Comparison of ENCODE assay signal across 10 mouse cellular contexts in the genomic region with DNA sequence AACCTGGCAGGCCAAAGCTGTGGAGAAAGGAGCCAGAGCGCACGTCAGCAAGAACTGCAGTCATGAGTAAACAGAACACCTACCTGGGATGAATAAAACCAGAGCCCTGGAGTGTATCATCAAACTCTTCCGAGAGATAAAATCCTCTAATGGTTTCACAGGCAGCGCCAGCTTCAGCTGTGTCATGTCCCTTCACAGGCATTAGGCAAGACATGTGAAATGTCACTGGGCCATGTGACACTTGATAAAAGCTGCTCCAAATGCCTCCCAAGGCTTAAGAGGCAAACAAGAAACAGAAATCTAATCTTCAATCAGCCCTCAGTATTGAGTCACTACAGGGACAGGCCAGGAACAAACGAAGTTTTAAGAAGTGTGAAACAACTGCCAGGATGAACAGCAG.
A peak's percentile ranks its signal among the peaks of the same experiment; 100 is the strongest.
DNase-seq lines count a peak whose midpoint lies in the region; ATAC-seq and TF ChIP-seq lines count a peak whose summit lies in the region.
"Had no signal": no experiment of that assay in that cellular context is flagged by ENCODE, and none has a peak within 500 bp of the region (broad histone marks: within the 10 kb centered on the region; RNA-seq: fewer than 3 reads in every experiment).

No protein-coding gene starts in this region.

- H3K36me3 ChIP-seq in G1E (replicated peaks), result peaks cover 76% of the 10 kb centered on the region
- H3K36me3 ChIP-seq in heart, embryonic 10.5 days, result no peaks in the 10 kb centered on the region
- no peaks in the 10 kb centered on the region for H3K36me3 ChIP-seq in lung, embryonic 14.5 days (ENCODE audit: insufficient read depth)
- no peaks in the 10 kb centered on the region for H3K36me3 ChIP-seq in hindbrain, embryonic 16.5 days (ENCODE audit: control insufficient read depth, insufficient read depth, low read length)

- no peaks in the 10 kb centered on the region for H3K9me3 ChIP-seq in G1E (replicated peaks)
- no peaks in the 10 kb centered on the region for H3K9me3 ChIP-seq in heart, embryonic 10.5 days
- H3K9me3 ChIP-seq in lung, embryonic 14.5 days (ENCODE audit: low read depth, low read length), result no peaks in the 10 kb centered on the region
- H3K9me3 ChIP-seq in hindbrain, embryonic 16.5 days (ENCODE audit: control insufficient read depth, low read length), result no peaks in the 10 kb centered on the region

- peak; percentile 70; the same call in 1 of the 2 replicates for ATAC-seq in G1E (ENCODE audit: extremely low read depth, insufficient number of reproducible peaks, low FRiP score, poor library complexity, severe bottlenecking)
- peak; percentile 82 for ATAC-seq in lung, embryonic 14.5 days (ENCODE audit: insufficient read depth)
- no peak for ATAC-seq in hindbrain, embryonic 16.5 days

- 15% methylated on average over 5 of the region's 5 CpGs for WGBS in heart, embryonic 10.5 days
- WGBS in lung, embryonic 14.5 days, result 19% methylated on average over 5 of the region's 5 CpGs
- 61% methylated on average over 5 of the region's 5 CpGs for WGBS in hindbrain, embryonic 16.5 days

- H3K27ac ChIP-seq in heart, embryonic 10.5 days, result peak overlapping the region; percentile 77
- peak overlapping the region; percentile 5; the same call in 1 of the 2 replicates for H3K27ac ChIP-seq in lung, embryonic 14.5 days (ENCODE audit: low read depth)
- no peak overlapping the region for H3K27ac ChIP-seq in hindbrain, embryonic 16.5 days (ENCODE audit: low read depth, low read length)
- H3K27ac ChIP-seq: kidney, postnatal 0 days had no signal

- H3K9ac ChIP-seq in lung, embryonic 14.5 days, result no peak overlapping the region
- H3K9ac ChIP-seq in hindbrain, embryonic 16.5 days (ENCODE audit: low read depth, low read length), result no peak overlapping the region

- H3K27me3 ChIP-seq in G1E (ENCODE audit: insufficient read depth, low read length), result no peaks in the 10 kb centered on the region
- H3K27me3 ChIP-seq in heart, embryonic 10.5 days (ENCODE audit: insufficient read depth, poor library complexity, severe bottlenecking), result no peaks in the 10 kb centered on the region
- no peaks in the 10 kb centered on the region for H3K27me3 ChIP-seq in lung, embryonic 14.5 days (ENCODE audit: insufficient read depth, low read length)
- H3K27me3 ChIP-seq in hindbrain, embryonic 16.5 days (replicated peaks; ENCODE audit: control insufficient read depth, insufficient read depth, low read length), result no peaks in the 10 kb centered on the region

- no peak for TF ChIP-seq CTCF in G1E (IDR thresholded peaks at IDR 0.05; ENCODE audit: low read depth, low read length)
- TF ChIP-seq CTCF in lung, embryonic 14.5 days (IDR thresholded peaks at IDR 0.05; ENCODE audit: low read depth), result no peak

- peak; percentile 69 for DNase-seq in CD4-positive helper T cell, adult 2 months (ENCODE audit: low read depth, low spot score)
- no peak for DNase-seq in G1E (ENCODE audit: low spot score)
- peak; percentile 80 for DNase-seq in heart, embryonic 10.5 days (ENCODE audit: low spot score)
- peak; percentile 86 for DNase-seq in lung, embryonic 14.5 days
- no peak for DNase-seq in ovary, postnatal 36 days (ENCODE audit: low spot score)
- no peak for DNase-seq in B cell, adult 2 months
- DNase-seq in cerebellum, adult 9-11 months, result no peak
- DNase-seq: cerebellum, adult 11 months had no signal

- H3K4me1 ChIP-seq in G1E (ENCODE audit: insufficient read depth, low read depth, low read length), result peaks cover 57% of the 10 kb centered on the region
- peaks cover 73% of the 10 kb centered on the region for H3K4me1 ChIP-seq in heart, embryonic 10.5 days
- H3K4me1 ChIP-seq in lung, embryonic 14.5 days (ENCODE audit: insufficient read depth), result peaks cover 15% of the 10 kb centered on the region
- H3K4me1 ChIP-seq in hindbrain, embryonic 16.5 days (ENCODE audit: control insufficient read depth, insufficient read depth, low read depth, low read length), result no peaks in the 10 kb centered on the region

- no peak overlapping the region for H3K4me2 ChIP-seq in lung, embryonic 14.5 days
- H3K4me2 ChIP-seq in hindbrain, embryonic 16.5 days (ENCODE audit: low read length), result no peak overlapping the region

- no peak overlapping the region; the same call in 1 of the 2 replicates for H3K4me3 ChIP-seq in G1E (ENCODE audit: low read depth, low read length)
- H3K4me3 ChIP-seq in heart, embryonic 10.5 days, result no peak overlapping the region
- no peak overlapping the region for H3K4me3 ChIP-seq in lung, embryonic 14.5 days (ENCODE audit: low read depth, low read length)
- H3K4me3 ChIP-seq in hindbrain, embryonic 16.5 days (ENCODE audit: low read length), result no peak overlapping the region

Comparison
In these comparisons a context has a peak if more than half of its experiments do, and no peak if none do; other contexts are left out.
1. DNase-seq: peak in CD4-positive helper T cell, adult 2 months (single experiment), heart, embryonic 10.5 days (single experiment) and lung, embryonic 14.5 days (single experiment); none in G1E (single experiment), ovary, postnatal 36 days (single experiment), B cell, adult 2 months (0 of 2) and cerebellum, adult 9-11 months (single experiment).